Mouse (Mus musculus) left cerebral cortex, postnatal 14 days (tissue): ENCODE data around the gene Zfp472. TPM values are rescaled to one million over a fixed set of nuclear protein-coding genes. Genes with fewer than 3 reads are reported as not detected.

ENCODE experiments used
- DNase-seq, 2 experiments: peaks; one replicate each; pipeline ENCODE4 v3.0.0; 2021 to 2022; ENCODE audit warnings: low spot score in 2 of 2, mixed read lengths in 1 of 2
- intact Hi-C: fragments of 180-260 bp; cut with DNase I; formaldehyde crosslinking; loops from one replicate; pipeline ENCODE4 v1.15.1; 2025
- long read RNA-seq, 2 experiments: library from polyadenylated mRNA; stranded (forward); transcript quantifications; one replicate each; pipeline ENCODE4 v2.0.0; 2021
- total RNA-seq, 2 experiments: library from RNA; stranded (reverse); gene quantifications; 2 replicates each; pipeline ENCODE4 v1.2.3; 2021

Gene Zfp472
- 1 to 10 TPM; 3.1 to 3.4 TPM for total RNA-seq
- long read RNA-seq, experiment 1, partial matches to known transcripts: 0 of 1 reads
- long read RNA-seq, experiment 1, other reads (novel, unspliced or antisense): 0 of 1 reads
- long read RNA-seq, experiment 2, partial matches to known transcripts: 0 of 2 reads
- long read RNA-seq, experiment 2, other reads (novel, unspliced or antisense): 0 of 2 reads

- intact Hi-C loops: no loop called here
- peak; percentile 92 to 95 for DNase-seq
These were observed at the start of gene Zfp472 for GRCm38 (mm10) chr17:32965623-32966290. Gene Zfp472 (plus strand): TSS chr17:32965814.

- intact Hi-C loops: no loop called here
- DNase-seq: no peak
These were observed 49.5 kb upstream of the Zfp472 start for GRCm38 (mm10) chr17:32916075-32916474.

DNA sequence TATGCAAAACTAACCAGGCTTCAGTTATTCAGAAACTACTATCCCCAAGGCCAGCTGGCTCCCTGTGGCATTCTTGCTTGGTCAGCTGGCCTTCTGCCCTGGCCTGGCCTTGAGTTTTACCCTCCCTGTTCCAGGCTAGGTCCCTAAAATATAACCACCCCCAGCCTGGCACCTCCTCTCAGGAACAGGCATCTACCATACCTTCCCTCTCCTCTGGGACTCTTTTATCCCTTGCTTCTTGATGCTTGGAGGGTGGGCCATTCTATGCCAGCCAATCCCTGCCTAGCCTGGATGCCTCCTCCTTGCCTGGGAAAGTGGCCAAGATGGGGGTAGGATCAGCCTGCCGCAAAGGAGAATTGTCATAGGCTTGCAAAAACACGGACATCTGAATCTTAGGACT lies 48.5 kb upstream of the Zfp472 start, which contains the start of gene Cyp4f14:
Cyp4f14 (minus strand) TSS at position 212 of the 400 bp plus-strand sequence.
- peak; percentile 9 to 15 for DNase-seq
- intact Hi-C loops: no loop called here

DNA sequence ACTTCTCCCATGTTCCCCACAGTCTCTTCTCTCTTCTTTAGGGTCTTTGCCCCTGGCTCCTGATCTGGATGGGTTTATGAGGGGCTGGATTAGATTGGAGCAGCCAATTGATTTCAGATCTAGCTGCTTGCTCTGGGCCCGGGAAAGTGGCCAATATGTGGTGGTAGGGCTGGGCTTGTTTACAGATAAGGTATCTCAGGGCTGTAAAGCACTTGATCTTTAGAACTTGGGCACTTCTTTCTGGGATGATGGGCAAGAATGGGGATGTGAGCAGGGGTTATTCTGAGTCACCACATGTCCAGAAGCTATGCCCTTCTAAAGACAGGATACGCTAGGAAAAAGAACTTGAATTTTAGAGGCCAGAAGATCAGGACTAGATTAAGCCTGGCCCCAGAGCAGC lies 46.5 kb upstream of the Zfp472 start:
- intact Hi-C loops: no loop called here
- no peak for DNase-seq

- intact Hi-C loops: no loop called here
- DNase-seq: no peak
These were observed 41.9 kb upstream of the Zfp472 start for GRCm38 (mm10) chr17:32923681-32924080.

DNA sequence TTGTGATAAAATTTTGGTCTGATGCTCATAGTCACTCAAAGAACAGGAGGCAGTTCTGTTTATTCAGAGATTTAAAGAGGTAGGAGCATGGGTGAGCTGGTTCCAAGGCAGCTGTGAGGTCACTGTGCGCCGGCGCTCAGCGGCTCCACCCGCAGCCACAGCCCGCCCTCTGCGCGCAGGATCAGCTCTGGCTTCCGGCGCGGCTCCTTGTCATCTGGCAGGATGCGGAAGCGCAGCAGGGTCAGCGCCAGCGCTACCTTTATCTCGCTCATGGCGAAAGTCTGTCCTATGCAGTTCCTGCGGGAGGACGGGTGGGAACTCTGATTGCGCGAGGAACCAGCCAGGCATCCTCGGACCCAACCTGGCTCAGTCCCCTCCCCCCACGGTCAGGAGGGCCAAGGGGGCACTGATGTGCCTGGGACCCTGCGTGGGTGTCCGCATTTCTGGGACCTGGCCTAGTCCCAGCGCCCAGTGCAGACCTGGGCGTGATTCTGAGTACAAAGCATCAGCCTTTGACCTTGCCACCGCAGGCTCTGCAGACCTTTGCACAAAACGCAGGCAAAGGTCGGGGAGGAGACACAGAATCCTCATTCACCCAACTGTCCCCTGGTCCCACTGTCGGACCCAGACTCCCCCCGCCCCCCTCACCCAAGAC lies 40.8 kb upstream of the Zfp472 start:
- DNase-seq: peak; percentile 71 to 74
- intact Hi-C loops: no loop called here

DNA sequence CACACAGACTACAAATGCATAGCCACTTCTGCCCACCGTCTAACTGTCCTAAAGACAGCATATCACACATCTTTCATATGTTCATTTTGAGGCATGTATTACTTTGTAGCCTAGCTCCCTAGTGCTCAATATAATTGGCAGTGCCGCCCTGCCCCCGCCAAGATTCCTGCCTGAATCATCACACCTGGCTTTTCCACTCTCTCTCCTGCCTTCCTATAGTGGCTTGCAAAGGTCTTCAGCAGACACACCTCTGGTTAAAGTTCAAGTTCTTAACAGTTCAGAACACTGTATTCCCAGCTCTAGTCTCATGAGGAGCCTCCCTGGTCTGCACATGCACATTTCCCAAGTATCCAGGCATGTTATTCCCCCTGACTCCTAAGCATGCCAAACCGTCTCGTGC lies 37.8 kb upstream of the Zfp472 start:
- intact Hi-C loops: no loop called here
- no peak for DNase-seq

DNA sequence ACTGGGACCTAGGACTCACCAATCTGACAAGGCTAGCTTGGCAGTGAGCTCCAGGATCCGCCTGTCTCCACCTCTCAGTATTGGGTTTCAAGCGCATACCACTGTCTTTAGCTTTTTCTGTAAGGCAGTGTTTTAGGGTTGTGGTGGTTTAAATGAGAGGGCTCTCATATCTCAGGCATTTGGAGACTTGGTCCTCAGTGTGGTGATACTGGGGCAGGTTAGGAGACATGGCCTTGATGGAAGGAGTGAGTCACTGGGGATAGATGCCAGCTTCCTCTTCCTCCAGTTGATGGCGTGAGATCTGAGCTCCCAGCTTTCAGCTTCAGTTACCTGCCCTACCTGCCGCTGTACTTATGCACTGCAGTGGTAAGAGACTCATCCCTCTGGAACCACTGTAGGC lies 25.8 kb upstream of the Zfp472 start:
- no peak for DNase-seq
- intact Hi-C loops: no loop called here

DNA sequence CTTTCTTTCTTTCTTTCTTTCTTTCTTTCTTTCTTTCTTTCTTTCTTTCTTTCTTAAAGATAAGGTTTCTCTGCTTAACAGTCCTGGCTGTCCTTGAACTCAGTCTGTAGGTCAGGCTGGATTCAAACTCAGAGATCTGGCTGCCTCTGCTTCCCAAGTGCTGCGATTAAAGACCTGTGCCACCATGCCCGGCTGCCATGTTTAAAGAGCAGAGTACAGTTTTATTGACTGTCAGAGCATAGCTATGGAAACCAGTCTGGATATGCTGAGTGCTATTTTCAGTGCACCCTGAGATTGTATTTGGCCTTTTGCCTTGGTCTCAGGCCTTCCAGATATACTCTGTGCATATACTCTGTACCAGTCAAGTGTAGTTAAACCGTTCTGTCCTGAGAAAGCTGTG lies 22.0 kb upstream of the Zfp472 start:
- intact Hi-C loops: no loop called here
- no peak for DNase-seq

- intact Hi-C loops: loop anchor here (5.0 kb wide), 1 partner anchor 37 kb away; no protein-coding TSS in a partner anchor
These were observed 21.1 kb upstream of the Zfp472 start for GRCm38 (mm10) chr17:32944402-32945035.

GRCm38 (mm10) chr17:32946716-32947115 lies 18.9 kb upstream of the Zfp472 start:
- intact Hi-C loops: loop anchor here (5.0 kb wide), 1 partner anchor 39 kb away; no protein-coding TSS in a partner anchor
- DNase-seq: no peak

More at GRCm38 (mm10) chr17:32944402-32945035, 21.1 kb upstream of the Zfp472 start:
- no peak for DNase-seq

- DNase-seq: peak; percentile 88 to 90
- intact Hi-C loops: loop anchor here (5.0 kb wide), 1 partner anchor 40 kb away; no protein-coding TSS in a partner anchor
These were observed 18.2 kb upstream of the Zfp472 start, which contains the start of gene Cyp4f13 for GRCm38 (mm10) chr17:32947215-32947914. Gene Cyp4f13 (minus strand): TSS chr17:32947402.

- intact Hi-C loops: no loop called here
- DNase-seq: no peak
These were observed 15.5 kb upstream of the Zfp472 start for GRCm38 (mm10) chr17:32950136-32950535.

DNA sequence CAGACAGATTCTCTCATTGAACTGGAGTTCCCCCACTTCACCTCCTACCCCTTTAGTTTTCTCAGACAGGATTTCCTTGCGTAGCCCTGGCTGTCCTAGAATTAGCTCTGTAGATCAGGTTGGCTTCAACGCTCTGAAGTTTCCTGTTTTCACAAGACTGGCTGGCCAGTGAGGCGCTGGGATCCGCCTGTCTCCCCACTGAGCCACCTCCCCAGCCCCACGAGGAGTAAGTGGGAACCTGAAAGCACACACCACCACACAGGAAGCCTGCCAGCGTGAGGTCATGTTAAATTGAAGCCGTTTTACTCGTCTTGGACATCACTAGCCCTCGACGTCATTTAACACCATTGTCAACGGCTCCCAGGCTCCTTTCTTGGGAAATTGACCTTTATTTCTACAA lies 14.6 kb upstream of the Zfp472 start:
- intact Hi-C loops: no loop called here

DNA sequence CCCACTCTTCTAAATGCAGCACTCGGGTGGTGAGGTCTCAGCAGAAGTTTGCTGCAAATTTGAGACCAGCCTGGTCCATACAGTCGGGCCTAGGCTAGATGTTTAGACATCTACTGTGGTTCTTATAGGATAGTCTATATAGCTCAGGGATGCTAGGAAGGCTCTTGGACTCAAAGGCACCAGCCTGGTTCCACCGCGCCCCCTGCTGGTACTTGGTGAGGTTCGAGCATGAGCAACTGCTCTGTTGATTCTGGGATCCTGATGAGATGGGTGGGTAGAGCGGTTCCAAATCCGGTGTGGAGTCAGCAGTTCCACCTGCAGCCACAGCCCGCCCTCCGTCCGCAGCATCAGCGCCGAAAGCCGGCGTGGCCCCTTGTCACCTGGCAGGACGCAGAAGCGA lies 14.2 kb upstream of the Zfp472 start:
- peak; percentile 89 for DNase-seq
- intact Hi-C loops: no loop called here

More for the DNA sequence above, 14.6 kb upstream of the Zfp472 start:
- DNase-seq: no peak

GRCm38 (mm10) chr17:32965253-32965622 lies 376 bp upstream of the Zfp472 start:
- intact Hi-C loops: no loop called here
- peak in 1 of 2 experiments; percentile 4 for DNase-seq

- DNase-seq: no peak
- intact Hi-C loops: no loop called here
These were observed 15.7 kb downstream of the Zfp472 start for GRCm38 (mm10) chr17:32981361-32981760.

- intact Hi-C loops: no loop called here
- no peak for DNase-seq
These were observed 20.7 kb downstream of the Zfp472 start for GRCm38 (mm10) chr17:32986301-32986700.

- intact Hi-C loops: no loop called here
- peak in 1 of 2 experiments; percentile 7 for DNase-seq
These were observed 26.5 kb downstream of the Zfp472 start for GRCm38 (mm10) chr17:32991965-32992698.
